Mouse (Mus musculus) forebrain, postnatal 0 days (tissue): ENCODE data around the gene Tiam2. TPM values are rescaled to one million over a fixed set of nuclear protein-coding genes. Genes with fewer than 3 reads are reported as not detected.

Source experiments
- ATAC-seq: fragments of 200-750 bp; cut with Nextera tagmentation; 2 replicates; pipeline ENCODE4 v1.8.0; 2017; ENCODE audit warnings: mild to moderate bottlenecking, moderate library complexity
- DNase-seq: peaks from one replicate; pipeline ENCODE4 v3.0.0-alpha.2; 2015
- H3K27ac ChIP-seq: fragments of 300-500 bp; sonication (generic); 2 replicates; pipeline ENCODE4 v1.5.1; 2014; ENCODE audit warnings: low read depth, mild to moderate bottlenecking, antibody characterized with exemption, low read length, moderate library complexity, mixed read lengths
- H3K27me3 ChIP-seq: fragments of 300-500 bp; sonication (generic); 2 replicates; pipeline ENCODE4 v1.6.1; 2014; ENCODE audit warnings: mild to moderate bottlenecking, low read length, mixed read lengths; ENCODE audit not compliant: insufficient read depth
- H3K36me3 ChIP-seq: fragments of 300-500 bp; sonication (generic); 2 replicates; pipeline ENCODE4 v1.6.1; 2014; ENCODE audit warnings: mild to moderate bottlenecking, moderate library complexity; ENCODE audit not compliant: insufficient read depth
- H3K4me1 ChIP-seq: fragments of 300-500 bp; sonication (generic); 2 replicates; pipeline ENCODE4 v1.6.1; 2014; ENCODE audit warnings: antibody characterized with exemption; ENCODE audit not compliant: insufficient read depth
- H3K4me2 ChIP-seq: fragments of 300-500 bp; sonication (generic); 2 replicates; pipeline ENCODE4 v1.6.1; 2014; ENCODE audit warnings: low read depth, mild to moderate bottlenecking, moderate library complexity
- H3K4me3 ChIP-seq: fragments of 300-500 bp; sonication (generic); 2 replicates; pipeline ENCODE4 v1.5.1; 2014; ENCODE audit warnings: low read depth, low read length, mixed read lengths
- H3K9ac ChIP-seq: fragments of 300-500 bp; sonication (generic); 2 replicates; pipeline ENCODE4 v1.6.1; 2014; ENCODE audit warnings: mild to moderate bottlenecking
- H3K9me3 ChIP-seq: fragments of 300-500 bp; sonication (generic); 2 replicates; pipeline ENCODE4 v1.6.1; 2016; ENCODE audit warnings: low read length
- CTCF ChIP-seq: sonication (generic); IDR thresholded peaks from 2 replicates; pipeline ENCODE4 v1.5.1; 2016; ENCODE audit warnings: antibody characterized with exemption, control low read depth, low read depth
- WGBS: fragments of 180-500 bp; shearing (Covaris S2); extraction: QIAGEN DNeasy Blood & Tissue Kit; methylation state at CpG from one replicate; pipeline ENCODE4 v1.1.7; 2014; 5-methylcytosine and 5-hydroxymethylcytosine counted together
- polyA plus RNA-seq: library from polyadenylated mRNA; unstranded; fragments of >200 nt; fragmentation: Nextera tagmentation; extraction: Ambion mirVana; gene quantifications from 2 replicates; pipeline ENCODE4 v1.2.1, GENCODE M21; 2015
- total RNA-seq: library from RNA; depleted of rRNA; stranded (reverse); fragments of >200 nt; gene quantifications from 2 replicates; pipeline ENCODE4 v1.2.3, GENCODE M21; 2014

Tiam2 gene
- total and polyA plus RNA-seq, 2 experiments from 2014 or later: 26.4 to 71.5 TPM

GRCm38 (mm10) chr17:3520344-3520743, 194.0 kb downstream of the Tiam2 start:
- Histone ChIP-seq H3K9me3 (no peaks in the 10 kb centered on the region), H3K4me2 (no peak overlapping the region), H3K4me3 (no peak overlapping the region), H3K27ac (no peak overlapping the region), H3K36me3 (peaks cover 43% of the 10 kb centered on the region), H3K9ac (no peak overlapping the region), H3K4me1 (no peaks in the 10 kb centered on the region), H3K27me3 (no peaks in the 10 kb centered on the region)
- DNase-seq: no peak
- no peak for ATAC-seq
- 98% methylated on average over 5 of the region's 5 CpGs for WGBS
- no peak for TF ChIP-seq CTCF

DNA sequence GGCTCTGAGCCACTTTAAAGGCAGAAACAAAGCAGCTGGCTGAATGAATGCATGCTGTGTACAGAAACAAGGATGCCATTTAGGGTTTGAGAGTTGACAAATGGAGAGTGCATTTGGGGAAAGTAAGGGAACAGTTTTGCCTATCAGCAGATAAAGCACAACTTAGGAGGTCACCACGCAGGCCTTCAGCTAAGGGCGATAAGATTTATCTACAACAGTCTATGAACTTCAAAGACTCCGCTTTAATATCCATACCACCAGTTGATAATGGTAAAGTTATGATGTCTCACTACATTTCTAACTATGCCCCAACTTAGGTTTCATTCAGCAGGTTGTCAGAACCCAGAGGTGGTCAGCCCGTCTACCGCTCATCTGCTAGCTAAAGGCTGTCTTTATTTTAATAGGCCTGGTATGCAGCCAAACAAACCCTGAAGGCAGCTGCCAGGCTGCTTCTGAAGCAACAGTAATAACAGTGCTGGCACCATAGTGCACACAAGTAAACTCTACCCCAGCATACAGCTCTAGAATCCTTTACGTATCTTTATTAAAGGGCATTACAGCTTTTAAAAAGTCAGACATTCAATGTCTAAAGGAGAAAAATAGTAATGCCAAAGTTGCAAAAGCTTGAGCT, 201.6 kb downstream of the Tiam2 start:
- ATAC-seq: peak; percentile 42; the same call in 1 of the 2 replicates
- no peak for DNase-seq
- Histone ChIP-seq H3K36me3 (no peaks in the 10 kb centered on the region), H3K27ac (no peak overlapping the region), H3K9me3 (no peaks in the 10 kb centered on the region), H3K4me1 (no peaks in the 10 kb centered on the region), H3K4me3 (no peak overlapping the region), H3K27me3 (no peaks in the 10 kb centered on the region), H3K4me2 (no peak overlapping the region), H3K9ac (no peak overlapping the region)
- whole genome bisulfite sequencing: 60% methylated on average over 6 of the region's 6 CpGs
- no peak for TF ChIP-seq CTCF

DNA sequence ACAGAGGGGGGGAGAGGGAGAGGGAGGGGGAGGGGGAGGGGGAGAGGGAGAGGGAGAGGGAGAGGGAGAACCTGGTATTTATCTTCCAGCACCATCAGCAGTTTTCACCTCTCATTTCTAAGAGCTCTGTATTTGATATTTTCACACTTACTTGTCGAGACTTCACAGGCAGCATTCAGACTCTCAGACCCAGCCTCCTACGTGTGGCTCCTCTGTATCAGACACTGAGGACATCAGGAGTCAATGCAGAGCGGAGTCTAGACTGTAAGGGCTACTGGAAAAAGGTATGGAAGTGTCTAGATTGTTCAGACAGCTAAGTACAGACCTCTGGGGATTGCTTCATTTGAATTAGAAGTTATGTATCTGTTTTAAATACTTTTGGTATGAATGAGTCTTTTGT, 203.2 kb downstream of the Tiam2 start:
- H3K4me3 ChIP-seq: no peak overlapping the region
- DNase-seq: no peak
- H3K36me3 ChIP-seq: no peaks in the 10 kb centered on the region
- H3K27me3 ChIP-seq: no peaks in the 10 kb centered on the region
- H3K27ac ChIP-seq: no peak overlapping the region
- no peak overlapping the region for H3K4me2 ChIP-seq
- no peak overlapping the region for H3K9ac ChIP-seq
- ATAC-seq: no peak
- H3K4me1 ChIP-seq: no peaks in the 10 kb centered on the region
- TF ChIP-seq CTCF: no peak
- 59% methylated on average over 3 of the region's 3 CpGs for WGBS
- no peaks in the 10 kb centered on the region for H3K9me3 ChIP-seq

GRCm38 (mm10) chr17:3530549-3530948, 204.2 kb downstream of the Tiam2 start:
- Histone ChIP-seq H3K27ac (no peak overlapping the region), H3K27me3 (no peaks in the 10 kb centered on the region), H3K4me3 (no peak overlapping the region), H3K4me1 (no peaks in the 10 kb centered on the region), H3K9me3 (no peaks in the 10 kb centered on the region), H3K4me2 (no peak overlapping the region), H3K36me3 (no peaks in the 10 kb centered on the region), H3K9ac (no peak overlapping the region)
- WGBS: 64% methylated on average over 7 of the region's 7 CpGs
- DNase-seq: no peak
- no peak for TF ChIP-seq CTCF
- ATAC-seq: no peak

DNA sequence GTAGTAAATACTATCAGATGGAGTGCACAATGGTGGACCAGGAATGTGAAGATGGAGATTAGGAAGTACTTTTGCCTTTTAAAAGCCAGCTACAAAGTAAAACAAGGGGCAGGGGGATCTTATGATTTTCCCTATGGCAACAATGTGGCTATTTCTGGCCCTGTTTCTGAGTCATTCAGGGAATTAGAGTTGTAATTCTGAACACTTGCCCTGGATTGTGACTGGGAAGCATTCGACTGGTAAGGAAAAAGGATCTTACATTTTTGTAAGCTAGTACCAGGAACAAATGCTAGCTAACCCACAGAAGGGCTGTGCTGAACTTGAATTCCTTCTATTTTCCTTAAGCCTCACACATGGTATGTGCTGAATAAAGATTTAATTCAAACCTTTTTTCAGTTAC, 205.3 kb downstream of the Tiam2 start:
- Histone ChIP-seq H3K27ac (no peak overlapping the region), H3K4me1 (no peaks in the 10 kb centered on the region), H3K36me3 (no peaks in the 10 kb centered on the region), H3K9me3 (no peaks in the 10 kb centered on the region), H3K27me3 (no peaks in the 10 kb centered on the region), H3K9ac (no peak overlapping the region), H3K4me2 (no peak overlapping the region), H3K4me3 (no peak overlapping the region)
- no peak for TF ChIP-seq CTCF
- WGBS: 79% methylated on average over 1 of the region's 1 CpGs
- DNase-seq (no peak), ATAC-seq (no peak)

DNA sequence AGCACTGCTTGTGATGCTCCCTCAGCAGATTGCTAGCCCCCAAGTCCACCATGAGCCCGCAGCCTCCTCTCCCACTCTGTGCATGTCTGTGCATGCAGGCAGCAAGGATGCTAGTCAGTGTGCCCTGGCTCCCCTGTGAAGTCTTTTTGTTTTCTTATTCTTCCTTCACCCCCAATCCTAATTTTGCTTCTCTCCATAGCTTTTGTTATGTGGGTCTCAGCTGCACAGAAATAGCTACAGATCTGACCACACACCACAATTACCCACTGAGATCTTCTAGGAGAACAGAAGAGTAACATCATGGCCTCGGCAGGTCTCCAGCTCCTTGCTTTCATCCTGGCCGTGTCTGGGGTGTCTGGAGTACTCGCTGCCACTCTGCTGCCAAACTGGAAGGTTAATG, 205.9 kb downstream of the Tiam2 start, which contains the start of gene Cldn20:
Cldn20 (plus strand) TSS at position 301 of the 400 bp plus-strand sequence.
- Histone ChIP-seq H3K4me2 (no peak within 1 kb of the TSS), H3K4me1 (no peaks in the 10 kb centered on the region), H3K27me3 (no peaks in the 10 kb centered on the region), H3K27ac (no peak within 1 kb of the TSS), H3K4me3 (no peak within 1 kb of the TSS), H3K9me3 (no peaks in the 10 kb centered on the region), H3K36me3 (no peaks in the 10 kb centered on the region), H3K9ac (no peak within 1 kb of the TSS)
- DNase-seq (no peak), ATAC-seq (no peak)
- TF ChIP-seq CTCF: no peak
- 81% methylated on average over 4 of the region's 4 CpGs for WGBS

GRCm38 (mm10) chr17:3533425-3533824, 207.1 kb downstream of the Tiam2 start:
- no peak overlapping the region for H3K4me3 ChIP-seq
- H3K9me3 ChIP-seq: no peaks in the 10 kb centered on the region
- ATAC-seq: peak; percentile 68; the same call in 1 of the 2 replicates
- no peak overlapping the region for H3K27ac ChIP-seq
- peak; percentile 77 for TF ChIP-seq CTCF
- no peaks in the 10 kb centered on the region for H3K4me1 ChIP-seq
- DNase-seq: peak; percentile 76
- H3K36me3 ChIP-seq: no peaks in the 10 kb centered on the region
- no peaks in the 10 kb centered on the region for H3K27me3 ChIP-seq
- 26% methylated on average over 1 of the region's 1 CpGs for WGBS
- no peak overlapping the region for H3K9ac ChIP-seq
- no peak overlapping the region for H3K4me2 ChIP-seq
